Mouse (Mus musculus): Measurements from ENCODE around the gene Yipf3.
A peak's percentile ranks its signal among the peaks of the same experiment; 100 is the strongest.

Gene Yipf3

GRCm38 (mm10) chr17:46258279-46259053 is 10.6 kb downstream of the Yipf3 start:
- no peak for DNase-seq

- DNase-seq = no peak
Observed at GRCm38 (mm10) chr17:46259675-46260074, 11.8 kb downstream of the Yipf3 start.

- no peak for DNase-seq
Observed at GRCm38 (mm10) chr17:46262201-46262694, 14.4 kb downstream of the Yipf3 start.

GRCm38 (mm10) chr17:46265502-46265901 is 17.6 kb downstream of the Yipf3 start:
- DNase-seq = no peak

GRCm38 (mm10) chr17:46265918-46266618 is 18.2 kb downstream of the Yipf3 start:
- DNase-seq = peak; percentile 86

GRCm38 (mm10) chr17:46266986-46267385 is 19.1 kb downstream of the Yipf3 start:
- no peak for DNase-seq

- no peak for DNase-seq
Observed at GRCm38 (mm10) chr17:46267511-46267910, 19.6 kb downstream of the Yipf3 start.

GRCm38 (mm10) chr17:46268026-46268720 is 20.3 kb downstream of the Yipf3 start:
- no peak for DNase-seq

- no peak for DNase-seq
Observed at GRCm38 (mm10) chr17:46269771-46270534, 22.1 kb downstream of the Yipf3 start.

GRCm38 (mm10) chr17:46272058-46272457 is 24.2 kb downstream of the Yipf3 start:
- no peak for DNase-seq

- DNase-seq = no peak
Observed at GRCm38 (mm10) chr17:46272675-46273074, 24.8 kb downstream of the Yipf3 start.

GRCm38 (mm10) chr17:46273803-46274236 is 25.9 kb downstream of the Yipf3 start:
- no peak for DNase-seq

- no peak for DNase-seq
Observed at GRCm38 (mm10) chr17:46274465-46274864, 26.6 kb downstream of the Yipf3 start.

GRCm38 (mm10) chr17:46275034-46275433 is 27.2 kb downstream of the Yipf3 start:
- DNase-seq = no peak

GRCm38 (mm10) chr17:46275506-46275905 is 27.6 kb downstream of the Yipf3 start:
- no peak for DNase-seq

- DNase-seq = no peak
Observed at GRCm38 (mm10) chr17:46277586-46277985, 29.7 kb downstream of the Yipf3 start.

GRCm38 (mm10) chr17:46278011-46278765 is 30.3 kb downstream of the Yipf3 start:
- DNase-seq = no peak

GRCm38 (mm10) chr17:46282483-46283123 is 34.7 kb downstream of the Yipf3 start, which contains the start of gene Tjap1:
Gene Tjap1 (minus strand): TSS chr17:46283026.
- DNase-seq = peak; percentile 86

GRCm38 (mm10) chr17:46283140-46283539 is 35.3 kb downstream of the Yipf3 start:
- DNase-seq = no peak

GRCm38 (mm10) chr17:46283911-46284310 is 36.0 kb downstream of the Yipf3 start:
- no peak for DNase-seq

- DNase-seq = no peak
Observed at GRCm38 (mm10) chr17:46284653-46285052, 36.8 kb downstream of the Yipf3 start.
